Mouse (Mus musculus) macrophage (primary cell): ENCODE measurements around the gene Kmt5a. TPM values are rescaled to one million over a fixed set of nuclear protein-coding genes. Genes with fewer than 3 reads are reported as not detected.
"Not testable (repeated sequence)": the region's sequence is repeated elsewhere in the genome, so short reads cannot be mapped to it uniquely, and the experiment has no call there.

Experiments
- H3K27ac ChIP-seq: fragments of 350-480 bp; formaldehyde crosslinking; 2 replicates; pipeline ENCODE4 v1.9.0; 2021
- H3K36me3 ChIP-seq: fragments of 350-480 bp; formaldehyde crosslinking; 2 replicates; pipeline ENCODE4 v1.9.0; 2021; ENCODE audit errors: inconsistent target
- H3K4me3 ChIP-seq: fragments of 350-480 bp; formaldehyde crosslinking; 2 replicates; pipeline ENCODE4 v1.9.0; 2021; ENCODE audit errors: inconsistent target
- H3K79me2 ChIP-seq: fragments of 350-480 bp; formaldehyde crosslinking; 2 replicates; pipeline ENCODE4 v1.9.0; 2021; ENCODE audit errors: inconsistent target
- WGBS: methylation state at CpG from one replicate; pipeline ENCODE4 v1.1.7; 2026; ENCODE audit warnings: inconsistent platforms; ENCODE audit not compliant: missing documents; 5-methylcytosine and 5-hydroxymethylcytosine counted together
- polyA plus RNA-seq: library from polyadenylated mRNA; stranded (reverse); fragments of 250-400 nt; gene quantifications from 3 replicates; pipeline ENCODE4 v1.2.4, GENCODE M21; 2018; ENCODE audit warnings: inconsistent platforms

The Kmt5a gene
- polyA plus RNA-seq, 1 experiment from 2014 or later, result 134 TPM

- H3K79me2 ChIP-seq, result peaks cover 42% of the 10 kb centered on the region; the same call in 1 of the 2 replicates
- 7% methylated on average over 12 of the region's 15 CpGs for WGBS
- H3K4me3 ChIP-seq, result peak overlapping the region; percentile 75
- H3K36me3 ChIP-seq, result no peaks in the 10 kb centered on the region
- H3K27ac ChIP-seq, result peak overlapping the region; percentile 86
These were observed 44.1 kb downstream of the Kmt5a start for GRCm38 (mm10) chr5:124483655-124484396.

GRCm38 (mm10) chr5:124485654-124486053 is 45.9 kb downstream of the Kmt5a start:
- H3K27ac ChIP-seq, result no peak overlapping the region
- 93% methylated on average over 5 of the region's 5 CpGs for WGBS
- no peaks in the 10 kb centered on the region for H3K36me3 ChIP-seq
- H3K4me3 ChIP-seq, result no peak overlapping the region
- H3K79me2 ChIP-seq, result peaks cover 50% of the 10 kb centered on the region; the same call in 1 of the 2 replicates

DNA sequence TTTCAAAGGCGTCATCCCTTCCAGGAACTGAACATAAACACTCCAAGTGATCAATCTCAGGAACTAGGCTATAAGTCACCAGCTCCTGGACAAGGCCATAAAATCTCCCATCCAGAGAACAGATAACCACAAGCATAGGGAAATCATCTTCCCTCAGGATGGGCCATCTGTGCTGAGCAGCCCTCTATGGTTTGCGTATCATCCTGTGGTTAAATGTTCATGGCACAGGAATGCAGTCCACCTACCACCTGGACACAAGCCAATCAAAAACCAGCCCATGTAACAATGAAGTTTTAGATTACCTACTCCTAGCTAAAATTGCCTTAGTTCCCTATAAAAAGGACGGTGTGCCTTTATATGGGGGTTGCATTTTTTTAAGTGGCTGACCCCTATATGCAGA is 49.2 kb downstream of the Kmt5a start:
- Histone ChIP-seq H3K27ac (no peak overlapping the region), H3K4me3 (no peak overlapping the region), H3K79me2 (peaks cover 37% of the 10 kb centered on the region; the same call in 1 of the 2 replicates), H3K36me3 (no peaks in the 10 kb centered on the region)
- 89% methylated on average over 3 of the region's 3 CpGs for WGBS

DNA sequence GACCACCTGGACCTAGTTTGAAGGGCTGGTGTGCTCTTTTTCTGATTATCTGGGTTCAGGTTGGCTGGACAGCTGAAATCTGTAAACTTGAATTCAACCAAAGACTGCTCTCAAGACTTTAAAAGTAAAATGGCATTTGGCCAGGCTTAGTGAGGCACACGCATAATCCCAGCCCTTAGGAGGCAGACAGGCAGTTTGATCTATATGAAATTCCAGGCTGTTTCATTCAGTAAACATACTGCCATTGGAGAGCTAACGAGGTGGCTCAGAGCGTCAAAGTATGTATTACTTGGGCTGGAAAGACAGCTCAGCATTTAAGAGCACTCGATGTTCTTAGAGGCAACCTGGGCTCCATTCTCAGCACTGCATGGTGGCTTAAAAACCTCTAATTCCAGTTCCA is 52.0 kb downstream of the Kmt5a start:
- 93% methylated on average over 4 of the region's 4 CpGs for WGBS
- Histone ChIP-seq H3K4me3 (no peak overlapping the region), H3K36me3 (no peaks in the 10 kb centered on the region)

GRCm38 (mm10) chr5:124492618-124493017 is 52.9 kb downstream of the Kmt5a start:
- Histone ChIP-seq H3K36me3 (no peaks in the 10 kb centered on the region), H3K79me2 (peaks cover 13% of the 10 kb centered on the region; the same call in 1 of the 2 replicates), H3K27ac (peak overlapping the region; percentile 87), H3K4me3 (no peak overlapping the region)
- WGBS, result 11% methylated on average over 4 of the region's 4 CpGs

More for the DNA sequence above, 52.0 kb downstream of the Kmt5a start:
- Histone ChIP-seq H3K27ac (peak overlapping the region; percentile 87), H3K79me2 (peaks cover 13% of the 10 kb centered on the region; the same call in 1 of the 2 replicates)

DNA sequence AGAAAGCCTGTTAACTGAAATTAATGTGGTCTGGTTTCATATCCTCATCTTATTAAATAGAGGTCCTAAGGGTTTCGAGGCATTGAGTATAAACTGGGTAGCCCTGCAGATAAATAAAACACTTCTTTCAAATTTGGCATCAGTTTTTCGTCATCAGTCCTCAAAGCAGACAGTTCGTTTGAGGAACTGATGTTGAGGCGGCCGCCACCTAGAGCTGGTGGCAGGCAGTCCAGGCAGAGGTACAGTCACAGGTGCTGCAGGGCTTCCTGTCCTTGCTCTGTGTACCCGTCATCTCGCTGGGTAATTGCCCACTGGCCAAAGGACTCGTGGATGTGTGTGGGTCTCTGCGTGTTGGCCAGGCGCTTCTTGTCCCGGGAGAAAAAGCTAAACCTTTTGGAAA is 53.7 kb downstream of the Kmt5a start:
- WGBS, result 37% methylated on average over 11 of the region's 11 CpGs
- Histone ChIP-seq H3K36me3 (no peaks in the 10 kb centered on the region), H3K27ac (peak overlapping the region; percentile 87), H3K4me3 (no peak overlapping the region), H3K79me2 (peaks cover 11% of the 10 kb centered on the region; the same call in 1 of the 2 replicates)

DNA sequence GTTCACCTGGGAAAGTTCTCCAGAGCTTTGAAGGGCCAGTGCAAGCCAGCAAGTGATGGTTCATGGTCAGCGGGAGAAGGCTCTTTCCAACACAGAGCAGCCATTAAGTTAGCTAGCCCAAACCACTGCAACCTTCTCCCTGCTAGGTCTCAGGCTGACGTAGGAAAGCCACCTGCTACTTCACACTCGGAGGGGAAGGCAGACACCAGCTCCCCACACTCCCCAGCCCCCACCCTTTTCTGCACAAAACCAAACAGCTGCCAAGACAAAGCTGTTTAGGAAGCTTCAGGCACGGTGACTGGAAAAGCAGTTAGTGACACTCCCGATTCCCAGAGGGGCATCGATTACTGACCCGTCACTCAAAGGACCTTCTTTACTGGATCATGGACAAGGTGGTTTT is 55.8 kb downstream of the Kmt5a start:
- WGBS, result 92% methylated on average over 7 of the region's 7 CpGs
- H3K4me3 ChIP-seq, result no peak overlapping the region
- no peak overlapping the region for H3K27ac ChIP-seq
- no peaks in the 10 kb centered on the region for H3K79me2 ChIP-seq
- H3K36me3 ChIP-seq, result no peaks in the 10 kb centered on the region

DNA sequence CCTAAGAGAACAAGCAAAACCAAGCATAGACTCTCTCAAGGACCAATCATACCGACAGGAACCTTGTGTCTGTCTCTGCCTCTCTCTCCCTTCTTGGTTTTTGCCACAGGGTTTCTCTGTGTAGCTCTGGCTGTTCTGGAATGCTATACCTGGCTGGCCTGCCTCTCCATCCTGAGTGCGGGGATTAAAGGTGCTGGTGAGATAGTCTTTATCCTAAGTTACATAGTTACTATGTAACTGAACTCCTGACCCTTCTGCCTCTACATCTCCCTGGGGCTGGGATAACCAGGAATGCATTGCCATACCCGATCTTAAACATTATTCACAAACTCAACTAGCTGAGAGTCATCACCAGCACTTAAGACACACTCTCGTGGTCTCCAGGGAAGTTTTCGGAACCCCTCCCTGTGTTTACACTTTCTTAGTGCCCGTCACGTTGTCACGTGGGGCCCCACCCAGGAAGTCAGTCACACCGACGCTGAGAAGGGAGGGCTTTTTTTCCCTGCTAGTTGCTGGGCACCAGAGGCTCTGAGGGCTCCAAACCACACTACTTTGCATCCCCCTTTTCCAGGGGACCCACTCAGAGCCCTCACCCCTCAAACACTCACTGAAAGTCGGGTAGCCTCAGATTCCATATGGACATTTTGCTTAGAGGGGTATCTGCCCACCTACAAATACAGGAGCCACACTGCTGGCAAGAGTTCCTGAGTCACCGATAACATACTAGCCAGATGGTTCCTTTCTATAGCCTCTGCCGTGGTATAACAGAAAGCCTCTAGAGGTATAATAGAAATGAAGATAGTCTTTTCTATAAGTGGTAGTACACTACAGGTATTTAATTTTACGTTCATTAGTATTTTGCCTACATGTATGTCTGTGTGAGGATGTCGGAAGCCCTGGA is 57.1 kb downstream of the Kmt5a start:
- WGBS, result 42% methylated on average over 15 of the region's 15 CpGs
- Histone ChIP-seq H3K4me3 (no peak overlapping the region), H3K36me3 (no peaks in the 10 kb centered on the region), H3K27ac (peak overlapping the region; percentile 54; the same call in 1 of the 2 replicates), H3K79me2 (no peaks in the 10 kb centered on the region)

DNA sequence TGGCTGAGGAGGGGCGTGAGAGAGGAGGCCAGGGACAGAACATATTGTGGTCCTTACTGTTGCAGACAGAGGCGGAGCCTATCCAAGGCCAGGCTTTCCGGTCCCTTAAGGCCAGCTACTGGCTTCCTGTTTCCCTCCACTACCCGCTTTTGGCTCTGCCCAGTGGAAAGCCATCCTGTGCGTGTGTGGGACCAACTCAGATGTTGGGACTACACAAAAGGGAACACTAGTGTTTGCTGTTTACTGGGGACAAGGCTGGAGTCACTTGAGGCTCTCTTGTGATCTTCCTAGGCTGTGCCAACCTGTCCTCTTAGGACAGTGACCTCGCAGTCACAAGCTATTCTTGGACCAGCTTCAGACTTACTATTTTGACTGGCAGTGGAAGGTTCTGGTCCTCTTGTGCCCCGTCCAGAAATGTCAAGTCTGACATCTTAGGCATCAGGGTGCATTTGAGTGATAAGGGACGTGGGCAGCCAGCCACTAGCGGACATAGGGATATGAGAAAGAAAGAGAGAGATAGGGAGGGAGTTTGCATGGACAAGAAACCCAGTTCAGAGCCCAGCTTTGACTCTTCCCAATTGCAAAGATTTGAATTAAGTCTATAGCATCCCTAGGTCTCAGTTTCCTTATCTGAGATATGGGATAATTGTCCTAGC is 58.6 kb downstream of the Kmt5a start:
- Histone ChIP-seq H3K27ac (peak overlapping the region; percentile 54), H3K79me2 (no peaks in the 10 kb centered on the region), H3K4me3 (no peak overlapping the region), H3K36me3 (peaks cover 6% of the 10 kb centered on the region; the same call in 1 of the 2 replicates)
- 29% methylated on average over 9 of the region's 9 CpGs for WGBS

GRCm38 (mm10) chr5:124499001-124499400 is 59.3 kb downstream of the Kmt5a start:
- 97% methylated on average over 5 of the region's 5 CpGs for WGBS
- H3K79me2 ChIP-seq, result no peaks in the 10 kb centered on the region
- H3K27ac ChIP-seq, result peak overlapping the region; percentile 54; the same call in 1 of the 2 replicates
- H3K4me3 ChIP-seq, result no peak overlapping the region
- peaks cover 6% of the 10 kb centered on the region; the same call in 1 of the 2 replicates for H3K36me3 ChIP-seq

DNA sequence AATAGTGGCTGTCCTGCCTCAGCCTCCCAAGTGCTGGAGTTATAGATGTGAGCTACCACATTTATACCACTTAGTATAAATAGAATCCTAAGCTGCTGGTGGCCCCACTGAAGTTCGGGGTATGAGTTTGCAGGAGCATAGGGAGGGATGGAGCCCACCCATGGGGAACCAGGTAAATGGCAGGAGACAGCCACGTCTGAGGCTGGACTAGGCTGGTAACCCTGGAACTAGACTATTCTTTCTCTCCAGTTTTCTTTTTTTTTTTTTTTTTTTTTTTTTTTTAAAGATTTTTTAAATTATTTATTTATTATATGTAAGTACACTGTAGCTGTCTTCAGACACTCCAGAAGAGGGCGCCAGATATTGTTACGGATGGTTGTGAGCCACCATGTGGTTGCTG is 60.3 kb downstream of the Kmt5a start:
- not testable (repeated sequence) for H3K36me3 ChIP-seq, H3K79me2 ChIP-seq, H3K27ac ChIP-seq, H3K4me3 ChIP-seq
- WGBS, result 83% methylated on average over 2 of the region's 4 CpGs

DNA sequence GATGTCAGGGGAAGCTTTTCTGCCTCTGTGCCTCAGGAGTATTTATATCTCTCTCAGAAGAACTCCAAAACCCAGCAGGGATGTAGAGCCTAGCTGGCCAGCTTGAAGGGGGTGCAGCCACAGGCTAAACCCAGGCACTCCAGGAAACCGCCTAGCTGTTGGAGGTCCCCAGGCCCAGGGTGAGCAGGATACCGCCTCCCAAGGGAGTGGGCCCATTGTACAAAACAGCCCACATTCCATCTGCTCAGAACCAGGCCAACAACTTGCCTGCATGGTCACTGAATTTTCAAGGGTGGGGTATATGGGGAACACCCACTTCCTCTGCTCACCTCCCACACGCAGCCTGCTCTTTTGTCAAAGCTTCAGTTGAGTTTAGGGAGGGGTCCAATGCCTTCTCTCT is 60.8 kb downstream of the Kmt5a start:
- no peak overlapping the region for H3K27ac ChIP-seq
- H3K79me2 ChIP-seq, result no peaks in the 10 kb centered on the region
- 90% methylated on average over 3 of the region's 3 CpGs for WGBS
- H3K36me3 ChIP-seq, result peaks cover 6% of the 10 kb centered on the region; the same call in 1 of the 2 replicates
- no peak overlapping the region for H3K4me3 ChIP-seq

DNA sequence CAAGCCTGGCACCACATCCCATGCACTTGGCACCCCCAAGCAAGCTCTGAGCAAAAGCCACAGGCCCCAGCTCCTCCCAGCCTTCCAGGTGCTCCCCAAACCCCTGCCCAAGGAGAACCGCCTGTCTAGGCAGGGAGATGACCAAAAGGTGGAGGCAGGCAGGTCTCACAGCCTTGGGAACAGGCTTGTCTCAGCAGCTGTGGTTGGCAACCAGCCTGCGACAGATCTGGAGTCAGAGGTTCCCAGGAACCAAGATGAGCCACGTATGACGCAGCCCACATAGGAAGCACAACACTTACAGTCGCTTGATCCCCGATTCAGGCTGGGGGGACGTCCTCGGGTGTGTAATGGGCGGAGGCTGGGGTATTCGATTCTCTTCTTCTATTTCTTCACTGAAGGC is 61.8 kb downstream of the Kmt5a start:
- H3K36me3 ChIP-seq, result peaks cover 6% of the 10 kb centered on the region; the same call in 1 of the 2 replicates
- no peaks in the 10 kb centered on the region for H3K79me2 ChIP-seq
- 88% methylated on average over 10 of the region's 10 CpGs for WGBS

GRCm38 (mm10) chr5:124503742-124504141 is 64.0 kb downstream of the Kmt5a start:
- Histone ChIP-seq H3K4me3 (no peak overlapping the region), H3K27ac (no peak overlapping the region)
- 98% methylated on average over 14 of the region's 14 CpGs for WGBS

More for the DNA sequence above, 61.8 kb downstream of the Kmt5a start:
- Histone ChIP-seq H3K27ac (no peak overlapping the region), H3K4me3 (no peak overlapping the region)

More at GRCm38 (mm10) chr5:124503742-124504141, 64.0 kb downstream of the Kmt5a start:
- H3K36me3 ChIP-seq, result peaks cover 6% of the 10 kb centered on the region; the same call in 1 of the 2 replicates
- H3K79me2 ChIP-seq, result no peaks in the 10 kb centered on the region
